Mouse (Mus musculus): ENCODE measurements around the gene Vmn1r179.
"Not testable (repeated sequence)": the region's sequence is repeated elsewhere in the genome, so short reads cannot be mapped to it uniquely, and the experiment has no call there.

The Vmn1r179 gene

GRCm38 (mm10) chr7:23926678-23927077, at the start of gene Vmn1r179:
Vmn1r179 (plus strand) TSS chr7:23926978.
- DNase-seq (ENCODE audit: low spot score in 2 of 2), result no peak

- no peak for DNase-seq (ENCODE audit: low spot score in 2 of 2)
Measured at GRCm38 (mm10) chr7:23891709-23892108, 35.1 kb upstream of the Vmn1r179 start, which contains the start of gene Vmn1r178. Vmn1r178 (plus strand) TSS chr7:23892009.

GRCm38 (mm10) chr7:23950332-23950731, 23.6 kb downstream of the Vmn1r179 start, which contains the start of gene Vmn1r180:
Vmn1r180 (plus strand) TSS chr7:23950632.
- DNase-seq (ENCODE audit: low spot score in 2 of 2), result no peak

- DNase-seq (ENCODE audit: low spot score in 2 of 2), result not testable (repeated sequence)
Measured at GRCm38 (mm10) chr7:23968044-23968443, 41.3 kb downstream of the Vmn1r179 start.

- DNase-seq (ENCODE audit: low spot score in 2 of 2), result not testable (repeated sequence)
Measured at GRCm38 (mm10) chr7:23974315-23974714, 47.5 kb downstream of the Vmn1r179 start, which contains the start of gene Vmn1r181. Vmn1r181 (plus strand) TSS chr7:23974615.
